Comparison of ENCODE assay signal across 8 mouse cellular contexts in genomic region chr2:30365281-30366069, GRCm38 (mm10). TPM values are rescaled to one million over a fixed set of nuclear protein-coding genes. Genes with fewer than 3 reads are reported as not detected.
DNase-seq lines count a peak whose midpoint lies in the region; ATAC-seq and TF ChIP-seq lines count a peak whose summit lies in the region.

No protein-coding gene starts in this region.

- H3K9ac ChIP-seq in embryonic facial prominence, embryonic 15.5 days = peak overlapping the region; percentile 70
- H3K9ac ChIP-seq in kidney, embryonic 15.5 days = peak overlapping the region; percentile 73

- no peak overlapping the region for H3K27ac ChIP-seq in embryonic facial prominence, embryonic 15.5 days (replicated peaks)
- H3K27ac ChIP-seq in kidney, embryonic 15.5 days = no peak overlapping the region

- H3K4me3 ChIP-seq in embryonic facial prominence, embryonic 15.5 days (replicated peaks) = peak overlapping the region; percentile 85
- H3K4me3 ChIP-seq in kidney, embryonic 15.5 days (replicated peaks) = peak overlapping the region; percentile 61
- peak overlapping the region; percentile 67 for H3K4me3 ChIP-seq in myocyte

- no peak for ATAC-seq in embryonic facial prominence, embryonic 15.5 days (ENCODE audit: insufficient number of reproducible peaks, low FRiP score, low TSS enrichment, low read depth)
- no peak for ATAC-seq in kidney, embryonic 15.5 days (replicated peaks; ENCODE audit: low FRiP score)

- peak overlapping the region; percentile 86 for H3K4me2 ChIP-seq in embryonic facial prominence, embryonic 15.5 days (replicated peaks)
- peak overlapping the region; percentile 82 for H3K4me2 ChIP-seq in kidney, embryonic 15.5 days
- H3K4me2 ChIP-seq in myocyte (ENCODE audit: low read depth) = peak overlapping the region; percentile 99

- DNase-seq in kidney, adult 11 months = peak; percentile 40
- no peak for DNase-seq in kidney, postnatal 4 days
- DNase-seq in urinary bladder, postnatal 14 days (ENCODE audit: low spot score) = no peak
- no peak for DNase-seq in ovary, adult 18-20 months (ENCODE audit: low spot score)
- DNase-seq in natural killer cell, adult 2 months (ENCODE audit: low spot score in 2 of 2) = no peak

- H3K4me1 ChIP-seq in embryonic facial prominence, embryonic 15.5 days = peaks cover 12% of the 10 kb centered on the region
- H3K4me1 ChIP-seq in kidney, embryonic 15.5 days = peaks cover 19% of the 10 kb centered on the region

- no peaks in the 10 kb centered on the region for H3K9me3 ChIP-seq in embryonic facial prominence, embryonic 15.5 days (replicated peaks)
- no peaks in the 10 kb centered on the region for H3K9me3 ChIP-seq in kidney, embryonic 15.5 days (replicated peaks)

- H3K27me3 ChIP-seq in embryonic facial prominence, embryonic 15.5 days = no peaks in the 10 kb centered on the region
- H3K27me3 ChIP-seq in kidney, embryonic 15.5 days = no peaks in the 10 kb centered on the region
- H3K27me3 ChIP-seq in myocyte (ENCODE audit: control insufficient read depth, insufficient read depth, insufficient read length) = no peaks in the 10 kb centered on the region

- 83% methylated on average over 2 of the region's 2 CpGs for WGBS in embryonic facial prominence, embryonic 15.5 days
- WGBS in kidney, embryonic 15.5 days = 87% methylated on average over 2 of the region's 2 CpGs

- TF ChIP-seq POLR2A in myocyte (IDR thresholded peaks at IDR 0.05; ENCODE audit: insufficient read length, low read depth) = no peak

- peaks cover 42% of the 10 kb centered on the region for H3K36me3 ChIP-seq in embryonic facial prominence, embryonic 15.5 days
- peaks cover 36% of the 10 kb centered on the region for H3K36me3 ChIP-seq in kidney, embryonic 15.5 days
- peaks cover 5% of the 10 kb centered on the region for H3K36me3 ChIP-seq in myocyte (ENCODE audit: control insufficient read depth, insufficient read depth)

- peaks cover 15% of the 10 kb centered on the region for H3K79me2 ChIP-seq in myocyte (ENCODE audit: control insufficient read depth, insufficient read depth)

- H3ac ChIP-seq in myocyte (ENCODE audit: control insufficient read depth, insufficient read length) = peak overlapping the region; percentile 62

TF ChIP-seq in myocyte, 11 proteins besides CTCF, POLR2A, EP300 and RAD21:
- TF ChIP-seq POLR2AphosphoS2 (IDR thresholded peaks at IDR 0.05; ENCODE audit: insufficient read length, low read depth) (no peak), SRF (IDR thresholded peaks at IDR 0.05; ENCODE audit: control insufficient read depth, insufficient read length, low read depth) (no peak), USF1 (IDR thresholded peaks at IDR 0.05; ENCODE audit: low read depth) (no peak), MYOD1 (IDR thresholded peaks at IDR 0.05; ENCODE audit: control insufficient read depth in 1 of 3, insufficient read length in 2 of 3, low read depth in 2 of 3) (no peak), REST (IDR thresholded peaks at IDR 0.05; ENCODE audit: insufficient read depth, insufficient read length) (no peak), TCF12 (IDR thresholded peaks at IDR 0.05; ENCODE audit: insufficient read depth, poor library complexity, severe bottlenecking) (no peak), CEBPB (IDR thresholded peaks at IDR 0.05; ENCODE audit: insufficient read depth, poor library complexity, severe bottlenecking) (no peak), TCF3 (IDR thresholded peaks at IDR 0.05; ENCODE audit: insufficient read length, low read depth) (no peak), E2F4 (IDR thresholded peaks at IDR 0.05; ENCODE audit: insufficient read depth) (no peak), MAX (IDR thresholded peaks at IDR 0.05; ENCODE audit: low read depth) (no peak), MYOG (IDR thresholded peaks at IDR 0.05; ENCODE audit: control insufficient read depth in 1 of 3, insufficient read depth in 1 of 3, insufficient read length in 2 of 3, low read depth in 2 of 3) (no peak)

RNA-seq across cellular contexts. Expression of gene Miga2, which starts 1.4 kb away (rescaled TPM):
- 21.8 and 22.9 TPM in 2 replicates for polyA plus RNA-seq in embryonic facial prominence, embryonic 15.5 days (2015; fragmentation: Nextera tagmentation; extraction: Ambion mirVana)
- polyA plus RNA-seq in kidney, embryonic 15.5 days (2015; fragmentation: Nextera tagmentation; extraction: Ambion mirVana) = 26.4 and 28.8 TPM in 2 replicates
- 13.6 TPM for polyA plus RNA-seq in myocyte (2012; fragmentation: generic; extraction: Trizol)

RNA-seq across cellular contexts. Expression of gene Sh3glb2, which starts 6.3 kb away (rescaled TPM):
- polyA plus RNA-seq in embryonic facial prominence, embryonic 15.5 days (2015; fragmentation: Nextera tagmentation; extraction: Ambion mirVana) = 106 and 114 TPM in 2 replicates
- 74.2 and 87.7 TPM in 2 replicates for polyA plus RNA-seq in kidney, embryonic 15.5 days (2015; fragmentation: Nextera tagmentation; extraction: Ambion mirVana)
- 73.7 TPM for polyA plus RNA-seq in myocyte (2012; fragmentation: generic; extraction: Trizol)

RNA-seq across cellular contexts. Expression of gene Dolpp1, which starts 26.6 kb away (rescaled TPM):
- 34.6 and 34.7 TPM in 2 replicates for polyA plus RNA-seq in embryonic facial prominence, embryonic 15.5 days (2015; fragmentation: Nextera tagmentation; extraction: Ambion mirVana)
- polyA plus RNA-seq in kidney, embryonic 15.5 days (2015; fragmentation: Nextera tagmentation; extraction: Ambion mirVana) = 36.9 and 37.7 TPM in 2 replicates
- 15.7 TPM for polyA plus RNA-seq in myocyte (2012; fragmentation: generic; extraction: Trizol)

RNA-seq across cellular contexts. Expression of gene Crat, which starts 50.1 kb away (rescaled TPM):
- polyA plus RNA-seq in embryonic facial prominence, embryonic 15.5 days (2015; fragmentation: Nextera tagmentation; extraction: Ambion mirVana) = 29.4 and 32.1 TPM in 2 replicates
- 27.2 and 30.9 TPM in 2 replicates for polyA plus RNA-seq in kidney, embryonic 15.5 days (2015; fragmentation: Nextera tagmentation; extraction: Ambion mirVana)
- polyA plus RNA-seq in myocyte (2012; fragmentation: generic; extraction: Trizol) = 42.2 TPM

RNA-seq across cellular contexts. Expression of gene Ptpa, which starts 50.4 kb away (rescaled TPM):
- polyA plus RNA-seq in embryonic facial prominence, embryonic 15.5 days (2015; fragmentation: Nextera tagmentation; extraction: Ambion mirVana) = 146 and 154 TPM in 2 replicates
- 162 and 175 TPM in 2 replicates for polyA plus RNA-seq in kidney, embryonic 15.5 days (2015; fragmentation: Nextera tagmentation; extraction: Ambion mirVana)
- 151 TPM for polyA plus RNA-seq in myocyte (2012; fragmentation: generic; extraction: Trizol)
